Comparison of ENCODE assay signal across 11 mouse cellular contexts in genomic region chr1:187836876-187837275, GRCm38 (mm10).
DNase-seq lines count a peak whose midpoint lies in the region; ATAC-seq and TF ChIP-seq lines count a peak whose summit lies in the region.
"Had no signal": no experiment of that assay in that cellular context is flagged by ENCODE, and none has a peak within 500 bp of the region (broad histone marks: within the 10 kb centered on the region; RNA-seq: fewer than 3 reads in every experiment).

No protein-coding gene starts in this region.

- no peaks in the 10 kb centered on the region for H3K27me3 ChIP-seq in limb, embryonic 13.5 days
- H3K27me3 ChIP-seq in limb, embryonic 10.5 days (ENCODE audit: low read depth, poor library complexity, severe bottlenecking), result no peaks in the 10 kb centered on the region
- no peaks in the 10 kb centered on the region for H3K27me3 ChIP-seq in heart, embryonic 13.5 days (replicated peaks)
- H3K27me3 ChIP-seq in myocyte (ENCODE audit: control insufficient read depth, insufficient read depth, insufficient read length), result no peaks in the 10 kb centered on the region
- H3K27me3 ChIP-seq in hindbrain, embryonic 16.5 days (replicated peaks; ENCODE audit: control insufficient read depth, insufficient read depth, low read length), result no peaks in the 10 kb centered on the region
- H3K27me3 ChIP-seq: embryonic facial prominence, embryonic 15.5 days; limb, embryonic 15.5 days had no signal

- H3ac ChIP-seq in myocyte (ENCODE audit: control insufficient read depth, insufficient read length), result no peak overlapping the region

- no peaks in the 10 kb centered on the region for H3K36me3 ChIP-seq in limb, embryonic 13.5 days
- no peaks in the 10 kb centered on the region for H3K36me3 ChIP-seq in limb, embryonic 10.5 days
- no peaks in the 10 kb centered on the region for H3K36me3 ChIP-seq in heart, embryonic 13.5 days
- no peaks in the 10 kb centered on the region for H3K36me3 ChIP-seq in myocyte (ENCODE audit: control insufficient read depth, insufficient read depth)
- H3K36me3 ChIP-seq in hindbrain, embryonic 16.5 days (ENCODE audit: control insufficient read depth, insufficient read depth, low read length), result no peaks in the 10 kb centered on the region
- H3K36me3 ChIP-seq: embryonic facial prominence, embryonic 15.5 days; limb, embryonic 15.5 days had no signal

- H3K4me1 ChIP-seq in limb, embryonic 13.5 days, result 0 out of 2 replicates have a peak, but pooled peaks cover 3% of the 10 kb centered on the region
- H3K4me1 ChIP-seq in limb, embryonic 10.5 days, result peaks cover 11% of the 10 kb centered on the region
- peaks cover 44% of the 10 kb centered on the region for H3K4me1 ChIP-seq in heart, embryonic 13.5 days
- no peaks in the 10 kb centered on the region for H3K4me1 ChIP-seq in hindbrain, embryonic 16.5 days (ENCODE audit: control insufficient read depth, insufficient read depth, low read depth, low read length)
- H3K4me1 ChIP-seq: embryonic facial prominence, embryonic 15.5 days; limb, embryonic 15.5 days had no signal

- WGBS in limb, embryonic 13.5 days, result 30% methylated on average over 7 of the region's 7 CpGs
- 42% methylated on average over 7 of the region's 7 CpGs for WGBS in limb, embryonic 10.5 days
- 7% methylated on average over 7 of the region's 7 CpGs for WGBS in heart, embryonic 13.5 days
- WGBS in hindbrain, embryonic 16.5 days, result 42% methylated on average over 7 of the region's 7 CpGs

- no peak for DNase-seq in limb, embryonic 10.5 days (ENCODE audit: low spot score)
- DNase-seq in gastrocnemius, postnatal 10 days, result peak; percentile 8
- DNase-seq in layer of hippocampus, adult 18-20 months (ENCODE audit: low spot score in 2 of 2), result no peak
- no peak for DNase-seq in adrenal gland, postnatal 25 days
- DNase-seq: thymus, postnatal 4 days had no signal

- no peak overlapping the region for H3K9ac ChIP-seq in limb, embryonic 13.5 days
- H3K9ac ChIP-seq in heart, embryonic 13.5 days, result peak overlapping the region; percentile 76
- H3K9ac ChIP-seq in hindbrain, embryonic 16.5 days (ENCODE audit: low read depth, low read length), result no peak overlapping the region
- H3K9ac ChIP-seq: embryonic facial prominence, embryonic 15.5 days; limb, embryonic 15.5 days had no signal

- no peak for ATAC-seq in limb, embryonic 13.5 days (ENCODE audit: low FRiP score, low read depth)
- ATAC-seq in heart, embryonic 13.5 days (ENCODE audit: extremely low read depth, insufficient number of reproducible peaks, low FRiP score, low TSS enrichment), result peak; percentile 56; the same call in 1 of the 2 replicates
- ATAC-seq in hindbrain, embryonic 16.5 days, result no peak

- H3K4me2 ChIP-seq in limb, embryonic 13.5 days (replicated peaks), result 0 out of 2 replicates have a peak overlapping the region, but pooled peaks have one; percentile 14
- peak overlapping the region; percentile 53 for H3K4me2 ChIP-seq in heart, embryonic 13.5 days
- peak overlapping the region; percentile 60 for H3K4me2 ChIP-seq in myocyte (ENCODE audit: low read depth)
- no peak overlapping the region for H3K4me2 ChIP-seq in hindbrain, embryonic 16.5 days (ENCODE audit: low read length)
- H3K4me2 ChIP-seq: embryonic facial prominence, embryonic 15.5 days; limb, embryonic 15.5 days had no signal

- no peaks in the 10 kb centered on the region for H3K79me2 ChIP-seq in myocyte (ENCODE audit: control insufficient read depth, insufficient read depth)

- TF ChIP-seq POLR2A in myocyte (IDR thresholded peaks at IDR 0.05; ENCODE audit: insufficient read length, low read depth), result no peak

- no peak overlapping the region for H3K4me3 ChIP-seq in limb, embryonic 13.5 days
- no peak overlapping the region for H3K4me3 ChIP-seq in limb, embryonic 10.5 days
- no peak overlapping the region for H3K4me3 ChIP-seq in heart, embryonic 13.5 days
- no peak overlapping the region for H3K4me3 ChIP-seq in myocyte
- H3K4me3 ChIP-seq in hindbrain, embryonic 16.5 days (ENCODE audit: low read length), result no peak overlapping the region
- H3K4me3 ChIP-seq: embryonic facial prominence, embryonic 15.5 days; limb, embryonic 15.5 days had no signal

- H3K27ac ChIP-seq in limb, embryonic 13.5 days, result no peak overlapping the region
- H3K27ac ChIP-seq in limb, embryonic 10.5 days, result no peak overlapping the region
- peak overlapping the region; percentile 99 for H3K27ac ChIP-seq in heart, embryonic 13.5 days (replicated peaks)
- no peak overlapping the region for H3K27ac ChIP-seq in hindbrain, embryonic 16.5 days (ENCODE audit: low read depth, low read length)
- H3K27ac ChIP-seq: embryonic facial prominence, embryonic 15.5 days; limb, embryonic 15.5 days had no signal

- 0 out of 2 replicates have a peak, but pooled peaks cover 3% of the 10 kb centered on the region for H3K9me3 ChIP-seq in limb, embryonic 13.5 days
- no peaks in the 10 kb centered on the region for H3K9me3 ChIP-seq in limb, embryonic 10.5 days (replicated peaks)
- no peaks in the 10 kb centered on the region; the same call in 1 of the 2 replicates for H3K9me3 ChIP-seq in heart, embryonic 13.5 days
- H3K9me3 ChIP-seq in hindbrain, embryonic 16.5 days (ENCODE audit: control insufficient read depth, low read length), result no peaks in the 10 kb centered on the region
- H3K9me3 ChIP-seq: embryonic facial prominence, embryonic 15.5 days; limb, embryonic 15.5 days had no signal

TF ChIP-seq in myocyte, 11 proteins besides CTCF, POLR2A, EP300 and RAD21:
- TF ChIP-seq TCF12 (IDR thresholded peaks at IDR 0.05; ENCODE audit: insufficient read depth, poor library complexity, severe bottlenecking) (no peak), E2F4 (IDR thresholded peaks at IDR 0.05; ENCODE audit: insufficient read depth) (no peak), POLR2AphosphoS2 (IDR thresholded peaks at IDR 0.05; ENCODE audit: insufficient read length, low read depth) (no peak), SRF (IDR thresholded peaks at IDR 0.05; ENCODE audit: control insufficient read depth, insufficient read length, low read depth) (no peak), MYOG (IDR thresholded peaks at IDR 0.05; ENCODE audit: control insufficient read depth in 1 of 3, insufficient read depth in 1 of 3, insufficient read length in 2 of 3, low read depth in 2 of 3) (no peak), MAX (IDR thresholded peaks at IDR 0.05; ENCODE audit: low read depth) (no peak), REST (IDR thresholded peaks at IDR 0.05; ENCODE audit: insufficient read depth, insufficient read length) (no peak)
